ENCODE assay signal across 13 mouse cellular contexts in the genomic region with DNA sequence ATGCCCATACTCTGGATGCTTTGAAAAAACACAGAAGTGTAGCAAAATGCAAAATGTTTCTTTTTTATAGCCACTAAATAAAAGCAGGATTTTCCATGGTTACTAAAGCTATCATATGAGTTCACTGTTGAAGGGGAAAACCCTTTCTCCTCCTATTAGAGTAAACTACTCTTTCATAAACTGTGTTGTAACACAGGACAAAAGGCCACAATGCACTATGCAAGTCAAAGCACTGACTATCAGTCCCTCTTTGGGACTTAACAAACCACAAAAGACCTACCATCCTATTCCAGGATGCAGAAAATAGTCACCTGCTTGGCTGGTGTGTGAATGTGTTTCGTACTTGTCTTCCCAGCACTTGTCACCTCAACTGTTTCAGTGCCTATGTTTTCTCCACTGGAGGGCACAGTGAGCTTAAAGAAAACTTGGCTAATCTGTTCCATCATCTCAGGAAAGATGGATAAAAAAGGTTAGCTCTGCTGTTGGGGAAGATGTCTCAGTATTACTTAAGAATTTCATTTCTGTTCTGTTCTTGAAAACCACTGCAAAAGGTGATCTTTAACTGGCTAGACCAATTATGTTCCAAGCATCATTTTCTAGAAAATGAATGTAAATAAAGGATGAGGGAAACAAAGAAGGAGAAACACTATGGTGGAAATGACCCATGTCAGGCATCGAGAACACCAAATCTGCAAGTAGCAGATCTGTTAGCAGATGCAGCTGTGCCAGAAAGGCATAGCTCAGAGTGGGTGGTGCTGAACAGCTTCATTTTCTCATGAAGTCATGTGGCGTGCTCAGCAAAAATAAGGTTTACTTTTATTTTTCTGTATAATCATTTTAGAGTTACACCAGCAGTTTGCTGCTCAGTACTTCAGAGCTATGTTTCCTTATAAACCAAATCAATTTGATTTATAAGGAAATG. TPM values are rescaled to one million over a fixed set of nuclear protein-coding genes. Genes with fewer than 3 reads are reported as not detected.
A peak's percentile ranks its signal among the peaks of the same experiment; 100 is the strongest.
DNase-seq lines count a peak whose midpoint lies in the region; ATAC-seq and TF ChIP-seq lines count a peak whose summit lies in the region.
"Had no signal": no experiment of that assay in that cellular context is flagged by ENCODE, and none has a peak within 500 bp of the region (broad histone marks: within the 10 kb centered on the region; RNA-seq: fewer than 3 reads in every experiment).

No protein-coding gene starts in this region.

- in situ Hi-C loops in Patski (cut with MboI; ENCODE audit: low pct_unique_long_range_greater_than_20kb) = no loop called here

- H3K4me1 ChIP-seq in hindbrain, postnatal 0 days (ENCODE audit: insufficient read depth, low read length) = no peaks in the 10 kb centered on the region
- no peaks in the 10 kb centered on the region for H3K4me1 ChIP-seq in hindbrain, embryonic 11.5 days (replicated peaks; ENCODE audit: control insufficient read depth, insufficient read depth, low read length)
- H3K4me1 ChIP-seq in lung, embryonic 14.5 days (ENCODE audit: insufficient read depth) = no peaks in the 10 kb centered on the region
- H3K4me1 ChIP-seq: heart, embryonic 15.5 days had no signal

- CTCF ChIA-PET in Patski (lab: Charles Lee) = interaction anchor here (0.9 to 2.4 kb wide), 6 partner anchors 9 to 98 kb away, joined by 3 to 8 read pairs (median 4); no protein-coding TSS in a partner anchor

- no peaks in the 10 kb centered on the region for H3K9me3 ChIP-seq in hindbrain, postnatal 0 days (ENCODE audit: low read length)
- H3K9me3 ChIP-seq in hindbrain, embryonic 11.5 days (ENCODE audit: control insufficient read depth, low read length) = no peaks in the 10 kb centered on the region
- H3K9me3 ChIP-seq in lung, embryonic 14.5 days (ENCODE audit: low read depth, low read length) = no peaks in the 10 kb centered on the region
- H3K9me3 ChIP-seq: embryonic facial prominence, embryonic 15.5 days; forebrain, embryonic 15.5 days; heart, embryonic 15.5 days; megakaryocyte, embryonic 14.5 days had no signal

- peak; percentile 66 for TF ChIP-seq CTCF in hindbrain, postnatal 0 days (IDR thresholded peaks at IDR 0.05; ENCODE audit: low read depth)
- TF ChIP-seq CTCF in lung, embryonic 14.5 days (IDR thresholded peaks at IDR 0.05; ENCODE audit: low read depth) = peak; percentile 17; the same call in 1 of the 2 replicates
- peak; percentile 34 for TF ChIP-seq CTCF in Patski (IDR thresholded peaks at IDR 0.05)

- no peak overlapping the region for H3K9ac ChIP-seq in hindbrain, postnatal 0 days (replicated peaks; ENCODE audit: low read length)
- no peak overlapping the region for H3K9ac ChIP-seq in hindbrain, embryonic 11.5 days (ENCODE audit: low read depth, low read length)
- no peak overlapping the region for H3K9ac ChIP-seq in lung, embryonic 14.5 days
- H3K9ac ChIP-seq: embryonic facial prominence, embryonic 15.5 days; forebrain, embryonic 15.5 days; heart, embryonic 15.5 days had no signal

- no peaks in the 10 kb centered on the region for H3K27me3 ChIP-seq in hindbrain, postnatal 0 days (ENCODE audit: insufficient read depth, low read length)
- H3K27me3 ChIP-seq in hindbrain, embryonic 11.5 days (ENCODE audit: control insufficient read depth, insufficient read depth, low read length) = no peaks in the 10 kb centered on the region
- H3K27me3 ChIP-seq in lung, embryonic 14.5 days (ENCODE audit: insufficient read depth, low read length) = no peaks in the 10 kb centered on the region
- H3K27me3 ChIP-seq in Patski = no peaks in the 10 kb centered on the region
- H3K27me3 ChIP-seq: embryonic facial prominence, embryonic 15.5 days; forebrain, embryonic 15.5 days; heart, embryonic 15.5 days; megakaryocyte, embryonic 14.5 days had no signal

- H3K36me3 ChIP-seq in hindbrain, postnatal 0 days (ENCODE audit: insufficient read depth, low read length) = no peaks in the 10 kb centered on the region
- no peaks in the 10 kb centered on the region for H3K36me3 ChIP-seq in hindbrain, embryonic 11.5 days (ENCODE audit: control insufficient read depth, insufficient read depth, low read length)
- no peaks in the 10 kb centered on the region for H3K36me3 ChIP-seq in lung, embryonic 14.5 days (ENCODE audit: insufficient read depth)
- H3K36me3 ChIP-seq: embryonic facial prominence, embryonic 15.5 days; forebrain, embryonic 15.5 days; heart, embryonic 15.5 days had no signal

- H3K27ac ChIP-seq in hindbrain, postnatal 0 days = no peak overlapping the region
- H3K27ac ChIP-seq in hindbrain, embryonic 11.5 days (ENCODE audit: low read depth, low read length) = no peak overlapping the region
- no peak overlapping the region for H3K27ac ChIP-seq in lung, embryonic 14.5 days (ENCODE audit: low read depth)
- H3K27ac ChIP-seq: embryonic facial prominence, embryonic 15.5 days; forebrain, embryonic 15.5 days; heart, embryonic 15.5 days had no signal

- no peak overlapping the region for H3K4me2 ChIP-seq in hindbrain, postnatal 0 days (ENCODE audit: low read depth, low read length)
- no peak overlapping the region for H3K4me2 ChIP-seq in hindbrain, embryonic 11.5 days (replicated peaks; ENCODE audit: low read depth, low read length)
- no peak overlapping the region for H3K4me2 ChIP-seq in lung, embryonic 14.5 days
- H3K4me2 ChIP-seq: embryonic facial prominence, embryonic 15.5 days; forebrain, embryonic 15.5 days; heart, embryonic 15.5 days had no signal

- no peak overlapping the region for H3K4me3 ChIP-seq in hindbrain, postnatal 0 days (ENCODE audit: low read length)
- H3K4me3 ChIP-seq in hindbrain, embryonic 11.5 days (ENCODE audit: low read depth, low read length) = no peak overlapping the region
- no peak overlapping the region for H3K4me3 ChIP-seq in lung, embryonic 14.5 days (ENCODE audit: low read depth, low read length)
- H3K4me3 ChIP-seq: embryonic facial prominence, embryonic 15.5 days; forebrain, embryonic 15.5 days; heart, embryonic 15.5 days; megakaryocyte, embryonic 14.5 days had no signal

- 76% methylated on average over 3 of the region's 3 CpGs for WGBS in hindbrain, postnatal 0 days
- 93% methylated on average over 3 of the region's 3 CpGs for WGBS in hindbrain, embryonic 11.5 days
- 82% methylated on average over 3 of the region's 3 CpGs for WGBS in lung, embryonic 14.5 days

- peak; percentile 64 for DNase-seq in hindbrain, postnatal 0 days (ENCODE audit: low spot score)
- DNase-seq in hindbrain, embryonic 11.5 days (ENCODE audit: low spot score) = no peak
- no peak for DNase-seq in lung, embryonic 14.5 days
- no peak for DNase-seq in lung, adult 18-20 months
- DNase-seq in Patski (ENCODE audit: low read depth, low spot score) = no peak
- DNase-seq in retina, postnatal 1 day = peak; percentile 41
- no peak for DNase-seq in yolk sac, embryonic 10.5 days (ENCODE audit: low spot score)
- DNase-seq: cerebellum, postnatal 36 days had no signal

- POLR2A ChIA-PET in Patski (lab: Charles Lee) = interaction anchor here (0.6 kb wide), 1 partner anchor 45 kb away, joined by 4 read pairs; no protein-coding TSS in a partner anchor

- no peak for ATAC-seq in hindbrain, postnatal 0 days
- ATAC-seq in hindbrain, embryonic 11.5 days (ENCODE audit: low FRiP score) = no peak
- no peak for ATAC-seq in lung, embryonic 14.5 days (ENCODE audit: insufficient read depth)
- ATAC-seq in Patski = no peak
- ATAC-seq: forebrain, embryonic 15.5 days; inflammation-experienced regulatory T-cells, adult 6 months had no signal

RNA-seq across cellular contexts. Expression of gene Hsd17b12, which starts 19.0 kb away (rescaled TPM):
- 50.9 and 55.5 TPM in 2 replicates for total RNA-seq in hindbrain, postnatal 0 days (2014; rRNA removed)
- polyA plus RNA-seq in hindbrain, postnatal 0 days (2015; fragmentation: Nextera tagmentation; extraction: Ambion mirVana) = 154 and 162 TPM in 2 replicates
- polyA plus RNA-seq in hindbrain, embryonic 11.5 days (2014; fragmentation: Nextera tagmentation; extraction: Ambion mirVana) = 129 and 132 TPM in 2 replicates
- polyA plus RNA-seq in lung, embryonic 14.5 days (2014; fragmentation: Nextera tagmentation; extraction: Ambion mirVana) = 127 and 128 TPM in 2 replicates
- 95.1 TPM for polyA plus RNA-seq in Patski (2021)

Comparison
In these comparisons a context has a peak if more than half of its experiments do, and no peak if none do; other contexts are left out.
1. DNase-seq: peak in hindbrain, postnatal 0 days (single experiment) and retina, postnatal 1 day (single experiment); none in hindbrain, embryonic 11.5 days (single experiment), lung, embryonic 14.5 days (single experiment), lung, adult 18-20 months (0 of 2), Patski (single experiment) and yolk sac, embryonic 10.5 days (single experiment).
2. Peak in every context shown above with its lines, with median percentiles within 50 percentile points of each other: CTCF ChIP-seq.